Mouse (Mus musculus) skeletal muscle tissue, adult 2 months (tissue): ENCODE data around the gene Tent2.
"Not testable (repeated sequence)": the region's sequence is repeated elsewhere in the genome, so short reads cannot be mapped to it uniquely, and the experiment has no call there.

Source experiments
- DNase-seq: peaks from one replicate; pipeline ENCODE4 v3.0.0-alpha.2; 2012; ENCODE audit warnings: low read depth, low spot score

Tent2 gene

GRCm38 (mm10) chr13:93191831-93192645, at the start of gene Tent2:
Tent2 (minus strand) TSS chr13:93192385.
- DNase-seq: peak; percentile 97

GRCm38 (mm10) chr13:93241180-93241579, 49.0 kb upstream of the Tent2 start:
- no peak for DNase-seq

- DNase-seq: no peak
These were observed 47.4 kb upstream of the Tent2 start for GRCm38 (mm10) chr13:93239561-93239960.

- DNase-seq: no peak
These were observed 46.9 kb upstream of the Tent2 start for GRCm38 (mm10) chr13:93239134-93239533.

- DNase-seq: peak; percentile 50
These were observed 45.7 kb upstream of the Tent2 start for GRCm38 (mm10) chr13:93237677-93238398.

- no peak for DNase-seq
These were observed 42.3 kb upstream of the Tent2 start for GRCm38 (mm10) chr13:93234267-93235039.

GRCm38 (mm10) chr13:93232335-93232734, 40.1 kb upstream of the Tent2 start:
- DNase-seq: no peak

- DNase-seq: peak; percentile 60
These were observed 38.8 kb upstream of the Tent2 start for GRCm38 (mm10) chr13:93231016-93231415.

- DNase-seq: no peak
These were observed 19.6 kb upstream of the Tent2 start for GRCm38 (mm10) chr13:93211741-93212140.

GRCm38 (mm10) chr13:93192646-93193026, 451 bp upstream of the Tent2 start:
- DNase-seq: no peak

- no peak for DNase-seq
These were observed 2.8 kb downstream of the Tent2 start for GRCm38 (mm10) chr13:93189416-93189815.

- DNase-seq: no peak
These were observed 3.4 kb downstream of the Tent2 start for GRCm38 (mm10) chr13:93188738-93189137.

- not testable (repeated sequence) for DNase-seq
These were observed 4.4 kb downstream of the Tent2 start for GRCm38 (mm10) chr13:93187792-93188191.

- no peak for DNase-seq
These were observed 11.8 kb downstream of the Tent2 start for GRCm38 (mm10) chr13:93180351-93180750.

- no peak for DNase-seq
These were observed 12.7 kb downstream of the Tent2 start for GRCm38 (mm10) chr13:93179522-93179921.

GRCm38 (mm10) chr13:93177571-93177970, 14.6 kb downstream of the Tent2 start:
- no peak for DNase-seq

- no peak for DNase-seq
These were observed 28.9 kb downstream of the Tent2 start for GRCm38 (mm10) chr13:93163303-93163702.

- no peak for DNase-seq
These were observed 29.7 kb downstream of the Tent2 start for GRCm38 (mm10) chr13:93162456-93162855.

GRCm38 (mm10) chr13:93158261-93158660, 33.9 kb downstream of the Tent2 start:
- no peak for DNase-seq

- DNase-seq: no peak
These were observed 38.9 kb downstream of the Tent2 start for GRCm38 (mm10) chr13:93153280-93153679.

- peak; percentile 96 for DNase-seq
These were observed 47.6 kb downstream of the Tent2 start, which contains the start of gene Cmya5 for GRCm38 (mm10) chr13:93144336-93145167. Cmya5 (minus strand) TSS chr13:93144724.
